Mouse (Mus musculus): Measurements from ENCODE around the gene Tmem217. TPM values are rescaled to one million over a fixed set of nuclear protein-coding genes. Genes with fewer than 3 reads are reported as not detected.
A peak's percentile ranks its signal among the peaks of the same experiment; 100 is the strongest.

The Tmem217 gene
- polyA plus RNA-seq, 1 experiment = 0.38 TPM

DNA sequence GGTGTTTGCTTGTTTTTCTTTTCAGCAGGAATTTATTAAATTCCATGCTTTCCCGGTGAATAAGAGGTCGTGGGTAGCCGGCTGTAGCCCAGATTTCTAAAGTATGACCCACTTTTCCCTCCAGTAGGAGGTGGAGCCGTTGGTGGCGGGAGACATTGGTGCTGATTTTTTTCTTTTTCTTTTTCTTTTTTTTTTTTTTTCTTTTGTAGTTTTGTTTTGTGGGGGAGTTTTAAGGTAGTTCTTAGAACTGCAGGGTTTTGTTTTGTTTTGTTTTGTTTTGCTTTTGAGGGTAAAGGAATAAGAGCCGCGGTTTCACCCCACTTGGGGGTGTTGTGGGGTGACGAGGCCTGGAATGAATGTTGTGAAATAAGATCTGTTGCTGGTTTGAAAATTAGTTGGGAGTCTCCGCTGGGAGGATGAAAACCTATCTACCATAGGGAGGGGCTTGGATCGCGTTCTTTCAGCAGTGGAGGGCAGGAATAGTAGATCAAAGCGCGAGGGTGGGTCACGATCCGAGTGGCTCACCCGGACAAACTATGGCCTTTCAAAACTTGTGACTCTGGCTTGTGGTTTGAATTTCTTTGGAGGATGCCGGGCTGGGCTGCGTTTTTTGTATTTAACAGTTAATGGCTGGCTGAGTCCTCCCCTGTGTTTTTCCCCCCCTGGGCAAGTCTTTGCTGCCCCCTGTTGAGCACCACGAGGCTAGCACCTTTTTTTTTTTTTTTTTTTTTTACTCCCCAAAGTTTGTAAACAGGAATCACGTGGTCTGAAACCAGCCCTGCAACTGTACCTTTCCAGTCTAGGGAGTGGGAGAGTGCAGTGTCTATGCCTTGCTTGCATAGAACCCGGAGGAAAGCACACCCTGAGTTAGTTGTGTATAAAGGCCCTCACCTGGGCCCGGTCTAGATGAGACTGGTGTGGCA lies 59.7 kb downstream of the Tmem217 start:
- Histone ChIP-seq H3K27ac (ENCODE audit: insufficient read depth, low read length) (no peak overlapping the region), H3K4me3 (ENCODE audit: insufficient read depth, low read length) (peak overlapping the region; percentile 58), H3K4me1 (ENCODE audit: control insufficient read depth, insufficient read depth, low read length) (no peaks in the 10 kb centered on the region)
- peak; percentile 71 for TF ChIP-seq CTCF (IDR thresholded peaks at IDR 0.05; ENCODE audit: extremely low read depth, insufficient read depth, low read length)
- TF ChIP-seq POLR2A (IDR thresholded peaks at IDR 0.05; ENCODE audit: extremely low read depth, insufficient read depth, low read length) = no peak

DNA sequence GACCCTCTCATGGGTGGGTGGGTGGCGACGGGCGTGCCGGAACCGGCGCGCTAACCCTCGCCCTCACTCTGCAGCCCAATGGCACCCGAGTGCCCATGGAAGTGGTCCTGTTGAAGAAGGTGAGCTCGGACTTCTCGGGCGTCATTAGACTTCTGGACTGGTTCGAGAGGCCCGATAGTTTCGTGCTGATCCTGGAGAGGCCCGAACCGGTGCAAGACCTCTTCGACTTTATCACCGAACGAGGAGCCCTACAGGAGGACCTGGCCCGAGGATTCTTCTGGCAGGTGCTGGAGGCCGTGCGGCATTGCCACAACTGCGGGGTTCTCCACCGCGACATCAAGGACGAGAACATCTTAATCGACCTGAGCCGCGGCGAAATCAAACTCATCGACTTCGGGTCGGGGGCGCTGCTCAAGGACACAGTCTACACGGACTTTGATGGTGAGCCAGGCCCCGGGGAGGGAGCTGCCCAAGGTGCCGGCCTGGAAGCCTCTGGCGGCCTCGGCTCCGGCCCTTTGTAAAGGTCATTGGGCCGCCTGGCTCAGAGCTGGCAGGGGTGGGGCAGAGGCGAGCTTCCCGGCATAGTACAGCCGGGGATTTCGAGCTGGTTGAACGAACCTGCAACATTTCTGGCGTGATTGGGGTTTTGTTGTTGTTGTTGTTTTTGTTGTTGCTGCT lies 60.5 kb downstream of the Tmem217 start:
- Histone ChIP-seq H3K4me3 (ENCODE audit: insufficient read depth, low read length) (peak overlapping the region; percentile 58), H3K4me1 (ENCODE audit: control insufficient read depth, insufficient read depth, low read length) (no peaks in the 10 kb centered on the region), H3K27ac (ENCODE audit: insufficient read depth, low read length) (no peak overlapping the region)
- no peak for TF ChIP-seq POLR2A (IDR thresholded peaks at IDR 0.05; ENCODE audit: extremely low read depth, insufficient read depth, low read length)

DNA sequence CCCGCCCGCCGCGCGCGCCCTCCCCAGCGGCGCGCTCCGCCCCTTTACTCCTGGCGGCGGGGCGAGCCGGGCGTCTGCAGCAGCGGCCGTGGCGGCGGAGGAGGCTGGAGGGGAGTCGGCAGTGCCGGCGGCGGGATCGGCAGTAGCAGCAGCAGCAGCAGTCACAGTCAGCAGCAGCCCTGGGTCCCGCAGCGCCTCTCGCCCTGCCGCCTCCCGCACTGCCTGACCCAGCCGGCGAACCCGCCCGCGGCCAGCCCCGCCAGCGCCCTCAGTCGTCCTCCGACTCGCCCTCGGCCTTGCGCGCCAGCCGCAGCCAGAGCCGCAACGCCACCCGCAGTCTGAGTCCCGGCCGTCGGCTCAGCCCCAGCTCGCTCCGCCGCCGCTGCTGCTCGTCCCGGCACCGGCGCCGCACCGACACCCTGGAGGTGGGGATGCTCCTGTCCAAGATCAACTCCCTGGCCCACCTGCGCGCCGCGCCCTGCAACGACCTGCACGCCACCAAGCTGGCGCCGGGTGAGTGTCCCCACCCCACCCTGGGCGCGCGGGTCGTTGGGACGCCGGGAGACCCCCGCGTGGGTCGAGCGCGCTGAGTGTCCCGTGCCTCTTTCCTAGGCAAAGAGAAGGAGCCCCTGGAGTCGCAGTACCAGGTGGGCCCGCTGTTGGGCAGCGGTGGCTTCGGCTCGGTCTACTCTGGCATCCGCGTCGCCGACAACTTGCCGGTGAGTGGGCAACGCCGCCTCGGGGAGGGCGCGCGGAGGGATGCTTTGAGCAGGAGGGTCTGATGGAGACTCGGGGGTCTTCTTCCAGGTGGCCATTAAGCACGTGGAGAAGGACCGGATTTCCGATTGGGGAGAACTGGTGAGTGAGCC lies 61.2 kb downstream of the Tmem217 start, which contains the start of gene Pim1:
Pim1 (plus strand) TSS at position 41 of the 869 bp plus-strand sequence.
- TF ChIP-seq POLR2A (IDR thresholded peaks at IDR 0.05; ENCODE audit: extremely low read depth, insufficient read depth, low read length) (peak; percentile 44; the same call in 1 of the 2 replicates), CTCF (IDR thresholded peaks at IDR 0.05; ENCODE audit: extremely low read depth, insufficient read depth, low read length) (no peak)
- peak within 1 kb of the TSS; percentile 58 for H3K4me3 ChIP-seq (ENCODE audit: insufficient read depth, low read length)
- H3K4me1 ChIP-seq (ENCODE audit: control insufficient read depth, insufficient read depth, low read length) = no peaks in the 10 kb centered on the region
- H3K27ac ChIP-seq (ENCODE audit: insufficient read depth, low read length) = peak within 1 kb of the TSS; percentile 78

DNA sequence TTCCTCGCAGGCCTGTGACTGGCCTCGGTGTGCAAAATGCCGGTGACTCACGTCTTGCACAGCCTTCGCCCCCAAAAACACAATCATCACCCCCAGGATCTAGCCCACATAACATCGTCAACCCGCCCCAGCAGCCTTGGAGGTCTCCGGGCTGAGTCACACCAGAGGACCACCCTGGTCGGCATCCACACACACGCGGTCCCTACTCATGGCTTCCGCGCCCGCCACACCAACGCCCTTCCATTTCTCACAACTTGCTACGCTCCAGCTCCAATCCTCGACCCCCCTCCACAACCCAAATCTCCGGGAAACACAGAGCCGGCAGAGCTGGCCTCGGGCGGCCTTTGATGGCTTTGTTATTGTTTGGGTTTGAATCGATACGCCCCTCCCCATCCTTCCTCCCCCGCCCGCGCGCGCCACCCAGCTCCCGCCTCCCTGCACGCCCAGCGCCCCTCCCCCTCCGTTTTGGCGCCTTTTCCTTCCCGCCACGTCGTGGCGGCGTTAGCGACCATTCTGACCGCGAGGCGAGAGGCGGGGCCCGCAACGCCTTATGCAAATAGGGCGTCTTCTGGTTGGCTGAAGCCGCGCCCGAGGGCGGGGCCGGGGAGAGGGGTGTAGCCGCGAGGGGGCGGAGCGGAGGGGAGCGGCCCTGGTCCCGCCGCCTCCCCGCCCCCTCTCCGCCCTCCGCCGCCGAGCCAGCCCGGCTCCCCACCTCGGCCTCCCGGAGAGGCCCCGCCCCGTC lies 62.0 kb downstream of the Tmem217 start:
- H3K4me1 ChIP-seq (ENCODE audit: control insufficient read depth, insufficient read depth, low read length) = no peaks in the 10 kb centered on the region
- TF ChIP-seq POLR2A (IDR thresholded peaks at IDR 0.05; ENCODE audit: extremely low read depth, insufficient read depth, low read length) (no peak), CTCF (IDR thresholded peaks at IDR 0.05; ENCODE audit: extremely low read depth, insufficient read depth, low read length) (no peak)
- peak overlapping the region; percentile 60 for H3K27ac ChIP-seq (ENCODE audit: insufficient read depth, low read length)
- H3K4me3 ChIP-seq (ENCODE audit: insufficient read depth, low read length) = peak overlapping the region; percentile 58

DNA sequence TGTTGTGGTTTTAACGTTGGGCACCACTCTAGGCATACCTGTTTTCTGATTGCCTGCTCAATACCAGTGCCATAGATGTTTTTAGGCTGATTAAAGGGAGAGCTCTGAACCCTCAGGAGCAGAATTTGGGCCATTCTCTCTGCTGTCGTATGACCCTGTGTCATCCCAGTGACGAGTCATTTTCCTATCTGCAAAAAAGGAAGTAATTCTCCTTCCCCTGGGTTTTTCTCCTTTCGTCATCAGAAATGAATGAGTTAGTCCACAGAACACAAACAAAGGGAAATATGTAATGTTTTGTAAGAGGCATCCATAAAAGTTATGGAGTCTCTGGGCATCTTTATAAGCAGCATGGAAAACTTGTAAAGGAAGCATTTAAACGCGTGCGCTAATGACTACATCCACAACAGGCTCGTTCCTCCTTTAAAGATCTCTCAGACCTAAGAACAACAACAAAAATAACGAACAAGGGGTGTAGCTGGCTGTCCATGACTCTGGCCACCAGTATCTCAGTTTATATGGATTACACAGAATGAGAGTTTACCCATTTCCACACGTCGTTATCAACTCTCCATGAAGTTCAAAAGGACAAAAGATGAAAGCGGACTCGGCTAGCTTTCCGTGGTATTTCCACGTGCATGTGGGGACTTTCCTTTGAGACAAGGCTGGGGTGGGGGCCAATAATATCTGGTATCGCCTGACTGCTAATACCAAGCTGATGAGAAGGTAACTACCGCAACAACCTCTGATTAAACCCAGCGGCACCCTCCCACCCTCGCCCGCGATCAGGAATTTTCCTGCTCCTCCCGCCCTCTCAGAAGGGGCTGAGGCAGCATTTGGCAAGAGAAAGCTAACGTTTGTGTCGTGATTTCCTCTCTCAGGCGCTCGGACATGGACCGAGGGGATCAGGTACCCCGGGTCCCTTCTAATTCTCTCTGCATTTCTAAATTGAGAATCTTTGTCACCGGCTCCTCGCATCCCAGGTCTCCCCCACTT lies 62.9 kb downstream of the Tmem217 start:
- Histone ChIP-seq H3K27ac (ENCODE audit: insufficient read depth, low read length) (peak overlapping the region; percentile 60), H3K4me3 (ENCODE audit: insufficient read depth, low read length) (peak overlapping the region; percentile 58), H3K4me1 (ENCODE audit: control insufficient read depth, insufficient read depth, low read length) (no peaks in the 10 kb centered on the region)
- TF ChIP-seq CTCF (IDR thresholded peaks at IDR 0.05; ENCODE audit: extremely low read depth, insufficient read depth, low read length) (no peak), POLR2A (IDR thresholded peaks at IDR 0.05; ENCODE audit: extremely low read depth, insufficient read depth, low read length) (no peak)

DNA sequence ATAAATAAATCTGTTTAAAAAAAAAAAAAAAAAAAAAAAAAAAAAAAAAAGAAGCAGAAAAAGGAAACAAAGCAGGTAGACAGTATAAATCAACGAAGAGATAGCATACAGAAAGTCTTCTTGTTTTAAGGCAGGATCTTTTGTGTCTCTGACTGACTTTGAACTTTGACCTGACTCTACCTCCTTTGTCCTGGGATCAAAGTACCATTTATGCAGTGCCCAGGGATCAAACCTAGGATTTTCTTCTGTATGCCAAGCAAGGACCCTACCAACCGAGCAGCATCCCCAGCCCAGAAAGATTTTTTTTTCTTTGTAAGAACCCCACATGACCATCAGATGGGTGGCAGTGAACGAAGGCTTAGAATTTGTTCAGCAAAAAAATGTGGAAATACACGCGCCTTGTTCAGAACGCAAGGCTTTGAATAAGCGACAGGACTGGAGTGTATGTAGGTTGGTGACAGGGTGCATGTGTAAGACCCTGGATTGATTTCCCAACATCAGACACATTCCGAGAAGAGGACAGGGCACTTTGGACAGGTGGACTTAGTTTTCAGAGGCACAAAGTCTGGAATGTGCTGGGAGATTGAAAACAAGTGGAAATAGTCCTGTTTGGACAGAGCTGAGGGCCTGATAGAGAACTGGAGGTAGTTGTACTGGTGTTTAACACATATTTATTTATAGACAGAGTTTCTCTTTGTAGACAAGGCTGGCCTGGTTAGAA lies 63.8 kb downstream of the Tmem217 start:
- Histone ChIP-seq H3K4me1 (ENCODE audit: control insufficient read depth, insufficient read depth, low read length) (no peaks in the 10 kb centered on the region), H3K27ac (ENCODE audit: insufficient read depth, low read length) (no peak overlapping the region), H3K4me3 (ENCODE audit: insufficient read depth, low read length) (no peak overlapping the region)
- TF ChIP-seq CTCF (IDR thresholded peaks at IDR 0.05; ENCODE audit: extremely low read depth, insufficient read depth, low read length) (no peak), POLR2A (IDR thresholded peaks at IDR 0.05; ENCODE audit: extremely low read depth, insufficient read depth, low read length) (no peak)

DNA sequence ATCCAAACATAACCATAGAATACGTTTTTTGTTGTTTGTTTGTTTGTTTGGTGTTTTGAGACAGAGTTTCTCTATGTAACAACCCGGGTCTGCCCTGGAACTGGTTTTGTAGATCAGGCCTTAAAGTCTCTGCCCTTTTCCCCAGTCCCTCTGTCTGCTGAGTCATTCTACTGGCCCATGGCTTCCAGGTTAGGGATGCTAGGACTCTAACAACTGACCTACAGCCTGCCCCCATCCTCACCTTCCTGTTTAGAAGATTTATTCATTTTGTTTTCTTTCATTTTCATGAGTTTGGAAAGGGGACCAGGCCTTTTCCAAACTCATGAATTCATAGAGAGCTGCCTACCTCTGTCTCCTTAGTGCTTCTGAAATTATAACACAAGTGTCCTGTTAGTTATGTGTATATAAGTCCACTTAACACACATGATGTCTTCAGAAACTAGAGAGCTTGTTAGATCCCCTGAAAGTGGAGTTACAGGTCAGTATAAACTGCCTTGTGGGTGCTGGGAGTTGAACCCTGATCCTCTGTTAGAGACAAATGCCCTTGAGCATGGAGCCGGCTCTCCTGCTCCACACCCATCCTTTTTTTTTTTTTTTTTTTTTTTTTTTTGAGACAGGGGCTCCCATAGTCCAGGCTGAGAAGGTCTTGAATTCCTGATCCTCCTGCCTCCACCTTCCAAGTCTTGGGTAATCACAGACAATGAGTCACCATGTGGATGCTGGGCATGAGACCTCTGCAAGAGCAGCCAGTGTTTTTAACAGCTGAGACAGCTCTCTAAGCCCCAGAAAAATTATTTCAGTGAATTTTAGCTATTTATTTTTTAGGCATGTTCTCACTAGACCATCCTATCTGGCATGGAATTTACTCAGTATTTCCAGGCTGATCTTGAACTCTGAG lies 66.6 kb downstream of the Tmem217 start:
- H3K4me1 ChIP-seq (ENCODE audit: control insufficient read depth, insufficient read depth, low read length) = no peaks in the 10 kb centered on the region
- no peak for TF ChIP-seq POLR2A (IDR thresholded peaks at IDR 0.05; ENCODE audit: extremely low read depth, insufficient read depth, low read length)
- no peak overlapping the region for H3K4me3 ChIP-seq (ENCODE audit: insufficient read depth, low read length)
- no peak overlapping the region for H3K27ac ChIP-seq (ENCODE audit: insufficient read depth, low read length)

Data from cortical plate, adult 2 months (tissue).